Mouse (Mus musculus) lung, embryonic 14.5 days (tissue): ENCODE measurements around the gene Ccdc169. TPM values are rescaled to one million over a fixed set of nuclear protein-coding genes. Genes with fewer than 3 reads are reported as not detected.

Experiments
- ATAC-seq: fragments of 200-750 bp; cut with Nextera tagmentation; 2 replicates; pipeline ENCODE4 v1.8.0; 2017; ENCODE audit warnings: mild to moderate bottlenecking, moderate TSS enrichment, moderate library complexity; ENCODE audit not compliant: insufficient read depth
- DNase-seq: peaks from one replicate; pipeline ENCODE4 v3.0.0-alpha.2; 2015
- H3K27ac ChIP-seq: fragments of 300-500 bp; sonication (generic); 2 replicates; pipeline ENCODE4 v1.5.1; 2014; ENCODE audit warnings: low read depth, mild to moderate bottlenecking, moderate library complexity
- H3K27me3 ChIP-seq: fragments of 300-500 bp; sonication (generic); 2 replicates; pipeline ENCODE4 v1.6.1; 2014; ENCODE audit warnings: low read length, control low read depth; ENCODE audit not compliant: insufficient read depth
- H3K36me3 ChIP-seq: fragments of 300-500 bp; sonication (generic); 2 replicates; pipeline ENCODE4 v1.6.1; 2014; ENCODE audit warnings: control low read depth; ENCODE audit not compliant: insufficient read depth
- H3K4me1 ChIP-seq: fragments of 300-500 bp; sonication (generic); 2 replicates; pipeline ENCODE4 v1.6.1; 2014; ENCODE audit warnings: antibody characterized with exemption, control low read depth; ENCODE audit not compliant: insufficient read depth
- H3K4me2 ChIP-seq: fragments of 300-500 bp; sonication (generic); 2 replicates; pipeline ENCODE4 v1.6.1; 2014; ENCODE audit warnings: mild to moderate bottlenecking
- H3K4me3 ChIP-seq: fragments of 300-500 bp; sonication (generic); 2 replicates; pipeline ENCODE4 v1.5.1; 2014; ENCODE audit warnings: low read depth, low read length
- H3K9ac ChIP-seq: fragments of 300-500 bp; sonication (generic); 2 replicates; pipeline ENCODE4 v1.6.1; 2014
- H3K9me3 ChIP-seq: fragments of 300-500 bp; sonication (generic); 2 replicates; pipeline ENCODE4 v1.6.1; 2016; ENCODE audit warnings: low read depth, low read length, control low read depth
- CTCF ChIP-seq: IDR thresholded peaks from 2 replicates; pipeline ENCODE4 v1.5.1; 2016; ENCODE audit warnings: antibody characterized with exemption, low read depth
- WGBS: fragments of 180-500 bp; shearing (Covaris S2); extraction: QIAGEN DNeasy Blood & Tissue Kit; methylation state at CpG from one replicate; pipeline ENCODE4 v1.1.7; 2014; 5-methylcytosine and 5-hydroxymethylcytosine counted together
- microRNA-seq: library from miRNA; unstranded; fragments of <30 nt; microRNA quantifications from one replicate; pipeline ENCODE4, GENCODE M21; 2016; ENCODE audit warnings: borderline number of aligned reads
- polyA plus RNA-seq: library from polyadenylated mRNA; unstranded; fragments of >200 nt; fragmentation: Nextera tagmentation; extraction: Ambion mirVana; gene quantifications from 2 replicates; pipeline ENCODE4 v1.2.1, GENCODE M21; 2014

Gene Ccdc169
- polyA plus RNA-seq, 1 experiment from 2014 or later = not detected

- DNase-seq = no peak
- TF ChIP-seq CTCF = peak; percentile 42
- no peaks in the 10 kb centered on the region for H3K36me3 ChIP-seq
Measured at GRCm38 (mm10) chr3:55222502-55222901, 85.4 kb downstream of the Ccdc169 start.

More at GRCm38 (mm10) chr3:55222502-55222901, 85.4 kb downstream of the Ccdc169 start:
- Histone ChIP-seq H3K4me1 (no peaks in the 10 kb centered on the region), H3K9ac (no peak overlapping the region), H3K27me3 (no peaks in the 10 kb centered on the region), H3K4me3 (no peak overlapping the region), H3K9me3 (peaks cover 4% of the 10 kb centered on the region; the same call in 1 of the 2 replicates), H3K27ac (no peak overlapping the region), H3K4me2 (no peak overlapping the region)
- ATAC-seq = no peak
- 81% methylated on average over 2 of the region's 2 CpGs for WGBS

Small RNA genes lying within 50 kb of the gene (microRNA-seq; reads per million reads assigned to microRNA genes)
- not detected for gene Gm22029

Other genes with a start within 250 kb of the Ccdc169 start
- gene Sertm1, start 221.5 kb upstream of the Ccdc169 start, polyA plus RNA-seq = 0.09 TPM in 1 of 2 replicates, not detected in the other
- gene Ccna1, start 81.8 kb upstream of the Ccdc169 start, polyA plus RNA-seq = 1.4 and 1.5 TPM in 2 replicates
- 45.9 and 46.9 TPM in 2 replicates for gene Spg20, start 25.2 kb upstream of the Ccdc169 start, polyA plus RNA-seq
- not detected in 2 replicates for gene Sohlh2, start 44.7 kb downstream of the Ccdc169 start, polyA plus RNA-seq
- gene Dclk1, start 105.0 kb downstream of the Ccdc169 start, polyA plus RNA-seq = 9.1 and 11.3 TPM in 2 replicates